Mouse (Mus musculus) kidney, adult 11 months (tissue): Measurements from ENCODE around the gene Zfp987.
"Not testable (repeated sequence)": the region's sequence is repeated elsewhere in the genome, so short reads cannot be mapped to it uniquely, and the experiment has no call there.

ENCODE experiments used
- DNase-seq: peaks from one replicate; pipeline ENCODE4 v3.0.0; 2022

Gene Zfp987

GRCm38 (mm10) chr4:146096998-146097397 lies at the start of gene Zfp987:
Gene Zfp987 (plus strand): TSS chr4:146097298.
- DNase-seq = not testable (repeated sequence)

- not testable (repeated sequence) for DNase-seq
Measured at GRCm38 (mm10) chr4:146052536-146052935, 44.6 kb upstream of the Zfp987 start.

GRCm38 (mm10) chr4:146053445-146053844 lies 43.7 kb upstream of the Zfp987 start:
- not testable (repeated sequence) for DNase-seq

- no peak for DNase-seq
Measured at GRCm38 (mm10) chr4:146055335-146055734, 41.8 kb upstream of the Zfp987 start.

GRCm38 (mm10) chr4:146058646-146059045 lies 38.5 kb upstream of the Zfp987 start:
- DNase-seq = not testable (repeated sequence)

GRCm38 (mm10) chr4:146059078-146059477 lies 38.0 kb upstream of the Zfp987 start:
- DNase-seq = not testable (repeated sequence)

GRCm38 (mm10) chr4:146059974-146060693 lies 37.0 kb upstream of the Zfp987 start:
- not testable (repeated sequence) for DNase-seq

GRCm38 (mm10) chr4:146061082-146061481 lies 36.0 kb upstream of the Zfp987 start:
- DNase-seq = not testable (repeated sequence)

- DNase-seq = not testable (repeated sequence)
Measured at GRCm38 (mm10) chr4:146062021-146062420, 35.1 kb upstream of the Zfp987 start.

- not testable (repeated sequence) for DNase-seq
Measured at GRCm38 (mm10) chr4:146063001-146063400, 34.1 kb upstream of the Zfp987 start.

- DNase-seq = peak; percentile 11
Measured at GRCm38 (mm10) chr4:146063621-146064020, 33.5 kb upstream of the Zfp987 start.

GRCm38 (mm10) chr4:146064807-146065206 lies 32.3 kb upstream of the Zfp987 start:
- not testable (repeated sequence) for DNase-seq

GRCm38 (mm10) chr4:146066932-146067580 lies 30.0 kb upstream of the Zfp987 start:
- DNase-seq = peak; percentile 8

GRCm38 (mm10) chr4:146067594-146067993 lies 29.5 kb upstream of the Zfp987 start:
- DNase-seq = not testable (repeated sequence)

GRCm38 (mm10) chr4:146073264-146073663 lies 23.8 kb upstream of the Zfp987 start:
- DNase-seq = not testable (repeated sequence)

- not testable (repeated sequence) for DNase-seq
Measured at GRCm38 (mm10) chr4:146101448-146101847, 4.3 kb downstream of the Zfp987 start.

GRCm38 (mm10) chr4:146156524-146156923 lies 59.4 kb downstream of the Zfp987 start, which contains the start of gene Zfp600:
Gene Zfp600 (plus strand): TSS chr4:146156824.
- not testable (repeated sequence) for DNase-seq

- DNase-seq = not testable (repeated sequence)
Measured at GRCm38 (mm10) chr4:146162893-146163292, 65.8 kb downstream of the Zfp987 start.

GRCm38 (mm10) chr4:146167202-146167832 lies 70.2 kb downstream of the Zfp987 start:
- DNase-seq = not testable (repeated sequence)

GRCm38 (mm10) chr4:146167879-146168532 lies 70.9 kb downstream of the Zfp987 start:
- peak; percentile 8 for DNase-seq

- DNase-seq = not testable (repeated sequence)
Measured at GRCm38 (mm10) chr4:146168730-146169215, 71.7 kb downstream of the Zfp987 start.

GRCm38 (mm10) chr4:146173378-146174226 lies 76.5 kb downstream of the Zfp987 start:
- DNase-seq = peak; percentile 19
